Mouse (Mus musculus) adrenal gland, adult 18-20 months (tissue): Measurements from ENCODE around the gene Fam71f2. TPM values are rescaled to one million over a fixed set of nuclear protein-coding genes. Genes with fewer than 3 reads are reported as not detected.
A peak's percentile ranks its signal among the peaks of the same experiment; 100 is the strongest.

ENCODE experiments used
- DNase-seq, 2 experiments: peaks; one replicate each; pipeline ENCODE4 v3.0.0; 2021 to 2022; ENCODE audit warnings: low spot score in 2 of 2
- total RNA-seq, 2 experiments: library from RNA; stranded (reverse); gene quantifications; 1 replicate in 1 of 2; 2 replicates in 1 of 2; pipeline ENCODE4 v1.2.3; 2021

The Fam71f2 gene
- total RNA-seq, 2 experiments from 2014 or later = not detected

DNA sequence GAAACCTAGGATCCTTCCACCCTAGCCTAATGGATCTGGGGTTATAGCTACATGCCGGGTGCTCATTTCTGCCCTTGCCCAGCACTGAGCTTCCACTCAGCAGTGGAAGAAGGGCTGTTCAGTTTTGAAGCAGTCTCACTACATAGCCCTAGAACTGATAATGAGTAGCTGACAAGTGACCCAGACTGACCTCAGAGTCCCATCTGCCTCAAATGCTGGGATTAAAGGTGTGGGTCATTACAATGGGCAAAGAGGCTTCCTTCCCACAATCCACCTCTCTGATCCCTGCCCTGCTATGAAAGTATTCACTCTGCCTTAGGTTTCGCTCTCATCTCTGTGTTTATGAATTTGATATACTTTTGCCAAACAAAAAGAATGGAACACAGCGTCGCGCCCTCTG is 2.6 kb upstream of the Fam71f2 start:
- no peak for DNase-seq

DNA sequence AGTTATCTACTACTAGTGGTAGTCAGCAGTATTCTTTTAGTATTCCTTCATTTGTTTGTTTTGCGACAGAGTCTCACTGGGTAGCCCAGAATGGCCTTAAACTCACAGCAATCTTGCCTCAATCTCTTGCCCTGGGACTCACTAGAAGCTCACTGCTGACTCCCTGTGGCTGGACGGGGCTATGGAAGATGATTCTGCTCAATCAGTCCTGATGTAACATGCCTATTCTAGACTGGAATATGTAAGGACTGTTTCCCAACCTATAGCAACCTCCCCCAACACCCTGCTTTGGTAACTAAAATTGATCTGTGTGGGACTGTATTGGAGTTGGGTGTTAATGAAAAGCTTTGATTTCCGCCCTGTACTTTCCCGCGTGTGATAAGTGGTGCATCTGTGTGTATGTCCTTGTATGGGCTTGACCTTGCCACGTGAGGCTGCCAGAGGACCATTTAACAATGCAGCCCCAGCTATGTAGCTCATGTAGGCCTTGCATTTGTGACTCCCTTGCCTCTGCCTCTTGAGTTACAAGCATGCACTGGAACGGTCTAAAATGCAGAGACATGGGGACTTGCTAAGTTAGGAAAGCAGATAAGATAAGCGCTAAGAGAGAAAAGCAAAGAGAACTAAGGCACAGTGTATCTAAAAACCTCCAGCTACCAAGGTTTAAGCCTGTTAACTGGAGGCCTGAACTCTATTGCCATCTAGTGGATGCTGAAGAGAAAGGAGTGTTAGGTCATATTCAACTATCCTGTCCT is 703 bp upstream of the Fam71f2 start:
- no peak for DNase-seq

DNA sequence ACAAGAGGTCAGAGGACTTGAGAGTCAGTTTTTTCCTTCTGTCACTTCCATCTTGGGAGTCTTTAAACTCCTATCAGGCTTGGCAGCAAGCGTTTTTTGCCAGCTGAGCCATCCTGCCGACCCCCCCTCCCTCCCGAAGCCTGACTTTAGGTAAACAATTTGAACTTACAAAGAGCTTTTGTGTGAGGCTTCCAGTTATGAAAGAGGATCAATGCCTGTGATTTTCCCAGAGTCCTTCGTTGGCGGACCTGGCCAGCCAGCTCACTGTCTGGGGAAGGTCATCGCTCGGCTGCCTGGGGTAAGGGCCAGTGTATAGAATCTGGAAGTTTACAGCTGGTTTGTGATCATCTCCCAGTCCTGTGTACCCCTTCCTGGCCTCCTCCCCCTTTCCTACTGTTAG is 1.3 kb downstream of the Fam71f2 start:
- no peak for DNase-seq

DNA sequence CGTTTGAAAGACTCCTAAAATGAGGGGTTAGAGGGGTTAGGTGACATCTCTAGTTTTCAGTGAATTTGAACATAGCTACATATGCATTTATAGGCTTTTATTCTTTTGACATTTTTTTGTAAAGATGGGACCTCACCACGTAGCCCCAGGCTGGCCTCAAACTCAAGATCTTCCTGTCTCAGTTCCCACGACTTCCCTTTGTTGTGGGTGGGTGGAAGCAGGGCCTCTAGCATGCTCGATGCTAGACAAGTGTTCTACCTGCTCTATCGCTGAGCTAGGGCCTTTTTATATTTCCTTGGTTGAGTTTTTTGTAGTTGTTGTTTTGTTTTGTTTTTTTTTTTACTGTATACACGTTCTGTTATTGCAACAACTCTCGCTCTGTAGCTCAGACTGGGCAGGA is 7.5 kb downstream of the Fam71f2 start:
- DNase-seq = no peak

DNA sequence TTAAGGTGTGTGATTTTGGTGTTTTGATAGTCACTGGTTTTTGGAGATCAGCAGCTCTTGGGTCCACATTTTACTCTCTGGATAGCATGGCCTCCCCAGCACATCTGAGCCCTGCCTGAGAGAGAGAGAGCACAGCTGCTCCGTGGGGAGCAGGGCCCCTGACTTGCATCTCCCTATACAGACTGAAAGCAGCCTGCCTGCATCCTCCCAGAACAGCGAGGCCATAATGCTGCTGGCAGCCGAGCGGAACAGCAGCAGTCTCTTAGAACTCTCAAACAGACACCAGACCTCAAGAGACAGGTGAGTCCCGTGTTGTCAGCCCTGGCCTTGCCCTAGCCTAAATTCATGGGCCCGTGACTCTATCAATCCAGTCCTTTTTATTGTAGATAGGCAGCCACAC is 8.1 kb downstream of the Fam71f2 start:
- no peak for DNase-seq

DNA sequence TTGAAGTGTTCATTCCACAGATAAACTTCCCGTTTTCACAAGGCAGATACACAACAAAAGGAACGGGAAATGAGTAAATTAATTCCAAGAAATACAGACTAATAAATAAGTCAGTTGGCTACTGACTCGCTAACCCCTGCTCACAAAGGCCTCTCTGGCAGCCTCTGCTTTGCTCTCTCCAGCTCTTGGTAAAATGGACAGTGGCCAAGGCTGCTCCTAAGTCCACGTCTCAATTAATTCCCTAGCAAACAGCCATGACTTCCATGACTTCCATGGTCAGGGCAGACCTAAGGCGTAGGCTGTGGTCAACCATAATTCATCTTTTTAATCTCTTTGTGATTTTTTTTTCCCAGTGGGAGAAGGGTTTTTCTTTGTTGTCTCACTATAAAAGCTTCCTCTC is 8.6 kb downstream of the Fam71f2 start:
- DNase-seq = no peak

DNA sequence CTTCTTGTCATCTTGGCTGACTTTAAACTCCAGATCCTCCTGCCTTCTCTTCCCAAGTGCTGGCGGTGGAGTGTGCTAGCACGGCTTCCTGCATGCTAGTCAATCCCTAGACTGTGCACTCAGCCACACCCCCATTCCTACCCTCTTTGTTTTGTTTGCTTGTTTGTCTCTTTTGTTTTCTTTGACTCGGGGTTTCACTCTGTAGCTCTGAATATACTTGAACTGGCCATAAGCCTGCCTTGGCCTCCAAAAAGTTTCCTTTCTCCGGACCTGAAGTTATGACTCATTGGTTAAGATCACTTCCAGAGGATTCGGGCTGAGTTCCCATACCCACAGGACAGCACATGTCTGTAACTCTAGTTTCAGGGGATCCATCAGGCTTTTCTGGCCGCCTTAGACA is 9.3 kb downstream of the Fam71f2 start:
- DNase-seq = no peak

DNA sequence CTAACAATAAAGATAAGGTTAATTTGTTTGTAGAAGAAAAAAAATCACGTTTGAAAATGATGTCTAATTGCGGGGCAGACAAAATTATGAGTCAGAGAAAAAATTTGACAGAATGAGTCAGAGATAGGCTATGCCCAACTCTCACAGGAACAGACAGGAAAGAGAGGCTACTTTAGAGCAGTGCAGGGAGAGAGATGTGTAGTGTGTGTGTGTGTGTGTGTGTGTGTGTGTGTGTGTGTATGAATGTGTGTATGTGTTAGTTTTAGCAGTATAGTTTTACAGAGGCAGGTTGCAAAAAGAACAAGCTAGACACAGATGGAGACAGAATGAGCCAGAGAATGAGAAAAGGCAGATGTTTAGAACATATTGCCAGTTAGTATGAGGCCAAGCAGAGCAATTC is 19.7 kb downstream of the Fam71f2 start:
- DNase-seq = no peak

DNA sequence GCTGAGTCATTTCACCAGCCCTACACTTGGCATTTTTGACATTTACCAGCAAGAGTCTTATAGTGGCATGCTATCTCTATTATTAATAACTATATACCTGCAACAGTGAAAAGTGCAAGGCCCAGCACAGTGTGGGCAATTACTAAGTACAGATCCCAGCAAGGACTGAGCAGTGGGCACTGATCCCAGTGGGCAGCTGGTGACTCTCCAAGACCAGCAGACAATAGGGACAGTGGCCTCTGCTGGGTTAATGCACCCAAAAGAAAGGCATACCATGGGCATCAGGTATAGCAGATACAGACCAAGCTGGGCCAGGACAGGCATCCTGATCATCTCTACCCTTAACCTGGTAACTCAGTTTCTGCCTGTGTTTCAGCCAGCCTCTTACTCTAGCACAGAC is 23.9 kb downstream of the Fam71f2 start:
- DNase-seq = no peak

DNA sequence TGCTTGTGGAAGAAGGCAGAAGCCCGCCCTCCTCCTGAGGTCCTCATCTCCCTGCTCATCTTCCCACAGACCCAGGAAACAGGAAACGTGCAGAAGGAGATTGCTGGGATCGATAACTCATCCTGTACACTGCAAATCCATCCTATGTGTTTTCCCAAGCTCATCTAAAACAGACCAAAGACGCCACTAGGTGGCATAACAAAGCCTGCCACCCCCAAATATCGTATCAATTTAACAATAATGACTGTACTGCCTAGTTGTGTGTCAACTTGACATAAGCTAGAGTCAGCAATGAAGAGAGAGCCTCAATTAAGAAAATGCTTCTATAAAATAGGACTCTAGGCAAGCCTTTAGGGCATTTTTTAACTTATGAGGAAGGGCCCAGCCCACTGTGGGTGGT is 24.3 kb downstream of the Fam71f2 start:
- no peak for DNase-seq

DNA sequence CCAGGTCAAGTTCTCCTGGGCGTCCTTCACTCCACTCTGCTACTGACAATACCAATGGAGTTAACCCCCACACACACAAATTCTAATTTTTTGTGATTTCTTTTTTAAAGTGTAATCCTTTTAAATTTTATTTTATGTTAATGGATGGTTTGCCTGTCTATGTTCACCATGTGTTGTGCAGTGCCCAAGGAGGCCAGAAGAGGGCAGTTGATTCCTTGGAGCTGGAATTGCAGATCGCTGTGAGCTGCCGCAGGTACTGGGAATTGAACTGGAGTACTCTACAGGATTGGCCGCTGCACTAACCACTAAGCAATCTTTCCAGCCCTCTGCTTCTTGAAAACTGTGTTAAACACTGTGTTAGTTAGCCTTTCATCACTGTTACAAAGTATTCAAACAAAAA is 26.1 kb downstream of the Fam71f2 start:
- DNase-seq = no peak

DNA sequence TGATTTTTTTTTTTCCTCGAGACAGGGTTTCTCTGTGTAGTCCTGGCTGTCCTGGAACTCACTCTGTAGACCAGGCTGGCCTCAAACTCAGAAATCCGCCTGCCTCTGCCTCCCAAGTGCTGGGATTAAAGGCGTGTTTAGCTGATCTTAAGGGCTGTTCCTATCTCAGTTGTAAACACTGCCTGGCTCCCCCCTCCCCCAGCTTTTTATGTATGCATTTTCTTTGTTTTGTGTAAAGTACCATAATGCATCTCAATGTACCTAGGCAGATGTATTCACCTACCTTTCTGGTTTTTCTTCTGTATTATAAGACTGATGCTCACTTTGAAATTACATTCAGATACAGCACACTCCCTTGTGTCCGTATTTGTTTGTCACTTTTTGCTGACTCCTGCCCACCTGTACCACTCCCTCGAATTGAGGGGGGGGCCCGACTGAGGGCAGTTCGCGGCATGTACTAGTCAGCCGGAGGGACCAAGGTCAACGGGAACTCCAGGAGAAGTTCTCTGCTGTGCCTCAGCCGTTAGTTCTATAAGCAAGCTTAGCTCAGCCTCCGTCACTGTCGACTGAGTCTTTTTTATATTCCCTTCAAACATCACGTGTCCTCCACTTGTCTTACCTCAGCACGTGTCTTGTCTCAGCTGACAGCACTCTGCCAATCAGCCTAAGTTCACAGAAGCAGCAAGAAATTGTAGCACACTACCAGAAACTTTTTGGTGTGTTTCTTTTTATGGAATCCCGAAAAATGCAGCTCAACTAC is 29.6 kb downstream of the Fam71f2 start:
- DNase-seq = no peak

DNA sequence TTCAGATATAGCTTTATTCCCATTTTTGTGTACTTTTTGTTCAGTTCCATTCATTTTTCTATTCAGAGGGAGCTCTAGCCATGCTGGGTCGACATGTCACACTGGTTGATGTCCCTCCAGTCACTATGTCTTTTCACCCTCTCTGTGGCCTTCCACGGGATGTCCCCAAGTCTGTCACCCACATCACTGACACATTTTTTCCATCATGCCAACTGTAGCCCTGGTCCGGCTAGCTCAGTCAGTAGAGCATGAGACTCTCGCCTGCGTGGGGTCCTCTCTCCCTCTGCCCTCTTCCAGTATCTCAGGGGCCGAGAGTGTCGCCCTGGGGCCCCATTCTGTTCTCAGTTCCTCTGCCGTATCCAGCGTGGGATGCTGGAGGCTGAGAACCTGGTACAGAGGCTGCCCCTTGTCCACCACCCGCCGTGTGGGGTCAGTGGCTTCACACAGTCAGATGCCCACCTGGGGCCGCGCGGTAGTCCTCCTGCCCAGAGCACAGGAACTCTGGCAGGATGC is 34.4 kb downstream of the Fam71f2 start:
- DNase-seq = no peak

DNA sequence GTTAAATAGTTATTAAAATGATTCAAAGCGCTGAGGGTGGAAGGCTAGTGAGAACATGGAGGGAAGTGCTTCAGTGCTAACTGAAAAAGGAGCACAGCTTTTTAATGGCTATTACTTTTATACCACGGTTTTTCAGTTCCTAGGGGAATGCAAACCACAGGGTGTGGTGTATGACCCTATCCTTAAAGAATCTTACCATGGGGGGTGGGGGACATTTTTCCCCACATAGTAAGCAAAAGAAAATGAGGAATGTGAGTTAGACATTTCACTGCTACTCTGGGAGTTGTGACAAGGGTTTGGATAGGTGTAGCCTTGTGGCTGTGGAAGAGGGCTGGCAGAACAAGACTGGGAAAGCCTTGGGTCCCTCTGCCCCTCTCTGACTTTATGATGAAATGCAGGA is 37.9 kb downstream of the Fam71f2 start:
- DNase-seq = no peak

DNA sequence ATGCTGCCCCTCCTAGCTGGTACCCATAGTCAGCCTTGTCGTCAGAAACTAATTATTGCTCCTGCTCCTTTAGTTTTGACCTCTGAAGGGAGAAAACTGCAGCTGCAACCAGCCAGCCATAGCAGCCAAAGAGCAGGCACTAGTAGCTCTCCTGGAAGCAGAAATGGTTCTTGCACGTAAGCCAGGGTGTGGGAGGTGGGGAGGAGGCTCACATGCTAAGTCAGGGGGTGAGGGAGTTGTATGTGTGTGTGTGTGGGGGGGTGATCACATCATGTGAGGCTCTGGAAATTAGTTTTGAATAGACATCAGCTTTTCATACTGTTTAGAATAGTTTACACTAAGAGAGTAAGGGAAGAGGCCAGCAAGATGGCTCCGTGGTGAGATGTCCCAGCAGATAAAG is 38.5 kb downstream of the Fam71f2 start:
- no peak for DNase-seq

DNA sequence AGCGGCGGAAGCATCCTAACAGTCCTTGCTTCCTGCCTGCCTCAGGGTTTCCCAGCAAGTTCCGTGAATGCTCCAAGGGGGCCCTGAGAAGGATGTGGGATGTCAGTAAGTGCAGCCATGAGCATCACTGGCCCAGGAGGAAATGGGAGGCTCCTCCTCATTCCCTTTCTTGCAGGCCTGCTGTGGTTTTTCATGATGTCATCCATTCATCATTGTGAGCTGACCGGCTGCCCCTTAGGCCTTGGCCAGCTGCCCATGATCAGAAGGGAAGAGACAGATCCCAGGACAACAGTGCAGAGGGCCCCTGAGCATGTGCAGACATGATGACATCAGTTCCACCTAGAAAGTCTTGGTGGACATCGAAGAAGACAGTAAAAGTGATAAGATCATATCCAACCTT is 39.5 kb downstream of the Fam71f2 start, which contains the start of gene Fam71f1:
Gene Fam71f1, plus strand, starts transcription at position 262 of the 400 bp plus-strand sequence.
- DNase-seq = peak; percentile 28 to 35

DNA sequence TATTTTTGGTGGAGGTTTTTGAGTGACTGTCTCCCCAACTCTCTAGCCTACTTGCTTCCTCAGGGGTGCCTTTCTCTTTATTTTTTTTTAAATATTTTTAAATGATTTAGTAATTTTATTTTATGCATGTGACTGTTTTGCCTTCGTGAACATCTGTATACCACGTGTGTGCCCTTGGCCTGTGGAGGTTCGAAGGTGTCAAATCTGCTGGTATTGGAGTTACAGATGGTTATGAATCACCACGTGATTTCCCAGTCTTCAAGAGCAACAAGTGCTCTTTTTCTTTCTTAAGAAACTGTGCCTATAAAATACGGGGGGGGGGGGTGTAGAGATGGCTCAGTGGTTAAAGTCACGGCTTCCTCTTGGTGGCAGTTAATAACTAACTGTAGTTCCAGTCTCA is 42.2 kb downstream of the Fam71f2 start:
- DNase-seq = no peak

DNA sequence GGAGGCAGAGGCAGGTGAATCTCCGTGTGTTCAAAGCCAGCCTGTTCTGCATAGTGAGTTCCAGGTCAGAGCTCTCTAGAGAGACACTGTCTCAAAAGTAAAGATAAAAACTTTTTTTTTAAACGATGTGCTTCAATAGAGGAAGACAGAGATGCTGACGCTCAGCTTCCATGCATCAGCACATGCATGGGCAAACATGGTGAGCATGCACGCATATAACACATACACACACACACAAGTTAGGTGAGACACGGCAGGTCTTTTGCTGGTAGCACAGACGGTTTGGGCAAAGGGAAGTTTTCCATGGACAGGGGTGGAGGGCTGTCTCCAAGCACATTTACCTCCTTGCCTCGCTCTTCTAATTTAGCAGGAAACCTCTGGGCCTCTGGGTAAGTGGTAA is 42.8 kb downstream of the Fam71f2 start:
- no peak for DNase-seq

DNA sequence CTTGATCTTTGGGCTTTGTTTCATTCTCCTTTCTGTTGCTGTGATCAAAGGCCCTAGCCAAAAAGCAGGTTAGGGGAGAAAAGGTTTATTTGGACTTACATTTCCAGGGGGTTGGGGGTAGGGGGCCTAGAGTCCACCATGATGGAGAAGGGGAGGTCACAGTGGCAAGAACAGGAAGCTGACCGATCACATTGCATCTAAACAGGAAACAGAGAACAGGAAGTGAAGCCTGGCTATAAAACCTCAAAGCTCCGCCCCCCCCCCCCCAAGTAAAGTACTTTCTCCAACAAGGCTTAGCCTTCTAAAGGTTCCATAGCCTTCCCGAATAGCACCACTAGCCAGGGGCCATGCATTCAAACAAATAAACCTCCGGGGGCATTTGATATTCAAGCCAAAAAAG is 43.3 kb downstream of the Fam71f2 start:
- DNase-seq = no peak

DNA sequence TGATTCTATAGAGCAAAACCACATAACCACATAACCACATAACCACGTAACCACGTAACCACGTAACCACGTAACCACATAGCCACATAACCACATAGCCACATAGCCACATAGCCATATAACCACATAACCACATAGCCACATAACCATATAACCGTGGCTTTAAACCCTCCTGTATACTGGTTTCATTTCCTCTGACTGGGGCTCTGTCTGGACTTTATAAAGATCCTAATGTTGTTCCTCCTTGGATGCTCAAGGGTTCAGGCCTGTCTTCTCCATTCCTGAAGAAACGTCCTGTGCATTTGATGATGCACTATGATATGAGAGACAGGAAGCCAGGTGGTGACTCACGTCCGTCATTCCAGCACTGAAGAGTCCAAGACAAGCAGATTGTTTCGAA is 47.6 kb downstream of the Fam71f2 start:
- no peak for DNase-seq

DNA sequence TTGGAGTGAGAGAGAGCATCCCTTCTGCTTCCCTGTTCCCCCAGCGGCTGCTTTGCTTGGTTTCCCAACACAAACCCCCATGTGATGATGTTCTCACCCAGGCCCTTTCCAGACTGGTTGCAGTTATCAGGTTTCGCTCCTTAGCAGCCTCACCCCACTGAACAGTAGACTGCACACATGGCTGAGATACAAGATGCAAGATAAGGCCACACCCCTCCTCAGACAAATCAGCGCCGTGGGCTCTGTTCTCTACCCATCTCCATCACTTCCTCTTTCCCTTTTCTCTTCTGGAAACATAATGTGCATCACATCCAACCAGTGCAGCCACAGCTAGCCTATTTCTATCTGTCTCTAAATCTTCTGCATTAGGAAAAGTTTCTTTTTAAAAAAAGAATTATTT is 50.1 kb downstream of the Fam71f2 start:
- no peak for DNase-seq
